In genomic region chr2:25400764-25401163, GRCm38 (mm10) we compare ENCODE assay signal across 9 mouse cellular contexts. TPM values are rescaled to one million over a fixed set of nuclear protein-coding genes. Genes with fewer than 3 reads are reported as not detected.
A peak's percentile ranks its signal among the peaks of the same experiment; 100 is the strongest.
DNase-seq lines count a peak whose midpoint lies in the region; ATAC-seq lines count a peak whose summit lies in the region.
"Had no signal": no experiment of that assay in that cellular context is flagged by ENCODE, and none has a peak within 500 bp of the region (broad histone marks: within the 10 kb centered on the region; RNA-seq: fewer than 3 reads in every experiment).

No protein-coding gene starts in this region.

- WGBS in intestine, embryonic 14.5 days, result 3% methylated on average over 17 of the region's 17 CpGs
- 4% methylated on average over 17 of the region's 17 CpGs for WGBS in liver, embryonic 15.5 days (ENCODE audit: insufficient replicate concordance)
- 4% methylated on average over 17 of the region's 17 CpGs for WGBS in neural tube, embryonic 15.5 days

- no peaks in the 10 kb centered on the region for H3K36me3 ChIP-seq in intestine, embryonic 14.5 days (ENCODE audit: control insufficient read depth, insufficient read depth, low read length)
- no peaks in the 10 kb centered on the region for H3K36me3 ChIP-seq in liver, embryonic 15.5 days (replicated peaks)
- H3K36me3 ChIP-seq in neural tube, embryonic 15.5 days, result no peaks in the 10 kb centered on the region; the same call in 1 of the 2 replicates

- H3K27ac ChIP-seq in intestine, embryonic 14.5 days (ENCODE audit: low read depth), result no peak overlapping the region
- H3K27ac ChIP-seq in liver, embryonic 15.5 days (replicated peaks), result no peak overlapping the region
- H3K27ac ChIP-seq in neural tube, embryonic 15.5 days (replicated peaks), result no peak overlapping the region

- H3K4me3 ChIP-seq in intestine, embryonic 14.5 days (ENCODE audit: low read depth, low read length), result no peak overlapping the region
- no peak overlapping the region for H3K4me3 ChIP-seq in liver, embryonic 15.5 days (replicated peaks)
- H3K4me3 ChIP-seq in neural tube, embryonic 15.5 days (replicated peaks), result peak overlapping the region; percentile 30

- DNase-seq in layer of hippocampus, postnatal 14 days (ENCODE audit: low spot score in 2 of 2), result peak; percentile 55 to 59
- DNase-seq in layer of hippocampus, adult 9-10 months (ENCODE audit: low spot score), result no peak
- peak; percentile 78 for DNase-seq in cerebellum, adult 9-11 months
- DNase-seq in gastrocnemius, postnatal 10 days, result peak; percentile 70
- peak; percentile 64 for DNase-seq in intestine, embryonic 14.5 days (ENCODE audit: low spot score)
- DNase-seq in urinary bladder, postnatal 25 days (ENCODE audit: low spot score), result peak; percentile 63

- ATAC-seq in intestine, embryonic 14.5 days (replicated peaks; ENCODE audit: low FRiP score, low TSS enrichment, low read depth), result no peak
- no peak for ATAC-seq in liver, embryonic 15.5 days (ENCODE audit: insufficient read depth)
- ATAC-seq in neural tube, embryonic 15.5 days (ENCODE audit: low FRiP score), result no peak
- ATAC-seq: Patski had no signal

- H3K4me2 ChIP-seq in intestine, embryonic 14.5 days (ENCODE audit: low read length), result peak overlapping the region; percentile 26; the same call in 1 of the 2 replicates
- peak overlapping the region; percentile 33; the same call in 1 of the 2 replicates for H3K4me2 ChIP-seq in liver, embryonic 15.5 days
- H3K4me2 ChIP-seq in neural tube, embryonic 15.5 days, result peak overlapping the region; percentile 63

- no peak overlapping the region for H3K9ac ChIP-seq in intestine, embryonic 14.5 days (ENCODE audit: low read length)
- H3K9ac ChIP-seq in liver, embryonic 15.5 days, result no peak overlapping the region
- no peak overlapping the region for H3K9ac ChIP-seq in neural tube, embryonic 15.5 days (replicated peaks)

- peaks cover 2% of the 10 kb centered on the region for H3K4me1 ChIP-seq in intestine, embryonic 14.5 days (replicated peaks; ENCODE audit: control insufficient read depth, insufficient read depth, low read length)
- peaks cover 16% of the 10 kb centered on the region for H3K4me1 ChIP-seq in liver, embryonic 15.5 days (replicated peaks)
- peaks cover 45% of the 10 kb centered on the region for H3K4me1 ChIP-seq in neural tube, embryonic 15.5 days

- H3K9me3 ChIP-seq in intestine, embryonic 14.5 days (ENCODE audit: control insufficient read depth, low read length), result no peaks in the 10 kb centered on the region
- H3K9me3 ChIP-seq in liver, embryonic 15.5 days (replicated peaks), result no peaks in the 10 kb centered on the region
- H3K9me3 ChIP-seq in neural tube, embryonic 15.5 days (replicated peaks), result no peaks in the 10 kb centered on the region

- H3K27me3 ChIP-seq in intestine, embryonic 14.5 days (replicated peaks; ENCODE audit: control insufficient read depth, insufficient read depth, low read length), result peaks cover 87% of the 10 kb centered on the region
- peaks cover 99% of the 10 kb centered on the region for H3K27me3 ChIP-seq in liver, embryonic 15.5 days
- H3K27me3 ChIP-seq in neural tube, embryonic 15.5 days (replicated peaks), result peaks cover 44% of the 10 kb centered on the region

RNA-seq across cellular contexts. Expression of gene Npdc1, which starts 1.6 kb away (rescaled TPM):
- total RNA-seq in layer of hippocampus, postnatal 14 days (2021), result 100 to 1,000 TPM; 402 to 418 TPM
- 10 to 100 TPM; 25.2 to 37.3 TPM for total RNA-seq in gastrocnemius, postnatal 10 days (2021)
- polyA plus RNA-seq in intestine, embryonic 14.5 days (2014; fragmentation: Nextera tagmentation; extraction: Ambion mirVana), result 42.2 and 45.4 TPM in 2 replicates
- polyA plus RNA-seq in liver, embryonic 15.5 days (2015; fragmentation: Nextera tagmentation; extraction: Ambion mirVana), result 4.5 and 6.1 TPM in 2 replicates
- 398 and 483 TPM in 2 replicates for polyA plus RNA-seq in neural tube, embryonic 15.5 days (2015; fragmentation: Nextera tagmentation; extraction: Ambion mirVana)

RNA-seq across cellular contexts. Expression of gene Entpd2, which starts 5.1 kb away (rescaled TPM):
- 10 to 100 TPM; 22.3 to 23.4 TPM for total RNA-seq in layer of hippocampus, postnatal 14 days (2021)
- total RNA-seq in gastrocnemius, postnatal 10 days (2021), result 10 to 100 TPM; 29.9 to 30.5 TPM
- polyA plus RNA-seq in intestine, embryonic 14.5 days (2014; fragmentation: Nextera tagmentation; extraction: Ambion mirVana), result 5.9 and 7.4 TPM in 2 replicates
- 0.58 and 0.71 TPM in 2 replicates for polyA plus RNA-seq in liver, embryonic 15.5 days (2015; fragmentation: Nextera tagmentation; extraction: Ambion mirVana)
- 9.6 TPM in 2 replicates for polyA plus RNA-seq in neural tube, embryonic 15.5 days (2015; fragmentation: Nextera tagmentation; extraction: Ambion mirVana)

RNA-seq across cellular contexts. Expression of gene Fut7, which starts 22.3 kb away (rescaled TPM):
- total RNA-seq in layer of hippocampus, postnatal 14 days (2021), result under 1 TPM; 0.31 to 0.81 TPM
- not detected for total RNA-seq in gastrocnemius, postnatal 10 days (2021)
- polyA plus RNA-seq in intestine, embryonic 14.5 days (2014; fragmentation: Nextera tagmentation; extraction: Ambion mirVana), result 0.15 TPM in 1 of 2 replicates, not detected in the other
- polyA plus RNA-seq in liver, embryonic 15.5 days (2015; fragmentation: Nextera tagmentation; extraction: Ambion mirVana), result 1.2 and 1.7 TPM in 2 replicates
- polyA plus RNA-seq in neural tube, embryonic 15.5 days (2015; fragmentation: Nextera tagmentation; extraction: Ambion mirVana), result 0.13 and 0.38 TPM in 2 replicates

RNA-seq across cellular contexts. Expression of gene Abca2, which starts 27.7 kb away (rescaled TPM):
- total RNA-seq in layer of hippocampus, postnatal 14 days (2021), result 100 to 1,000 TPM; 140 to 141 TPM
- total RNA-seq in gastrocnemius, postnatal 10 days (2021), result 10 to 100 TPM; 10.4 to 14.1 TPM
- 4.8 and 4.9 TPM in 2 replicates for polyA plus RNA-seq in intestine, embryonic 14.5 days (2014; fragmentation: Nextera tagmentation; extraction: Ambion mirVana)
- 1.2 and 1.3 TPM in 2 replicates for polyA plus RNA-seq in liver, embryonic 15.5 days (2015; fragmentation: Nextera tagmentation; extraction: Ambion mirVana)
- 11.2 and 13.4 TPM in 2 replicates for polyA plus RNA-seq in neural tube, embryonic 15.5 days (2015; fragmentation: Nextera tagmentation; extraction: Ambion mirVana)

RNA-seq across cellular contexts. Expression of gene Sapcd2, which starts 28.6 kb away (rescaled TPM):
- total RNA-seq in layer of hippocampus, postnatal 14 days (2021), result 10 to 100 TPM; 11.9 to 15.3 TPM
- 1 to 10 TPM; 2.1 to 3.7 TPM for total RNA-seq in gastrocnemius, postnatal 10 days (2021)
- polyA plus RNA-seq in intestine, embryonic 14.5 days (2014; fragmentation: Nextera tagmentation; extraction: Ambion mirVana), result 43.2 and 47.4 TPM in 2 replicates
- polyA plus RNA-seq in liver, embryonic 15.5 days (2015; fragmentation: Nextera tagmentation; extraction: Ambion mirVana), result 18.5 and 19.5 TPM in 2 replicates
- polyA plus RNA-seq in neural tube, embryonic 15.5 days (2015; fragmentation: Nextera tagmentation; extraction: Ambion mirVana), result 10.6 and 16.3 TPM in 2 replicates
